Mouse (Mus musculus) CD8-positive naive resting alpha-beta T cell, adult 2 months (primary cell): ENCODE results near the gene Gm8369.
A peak's percentile ranks its signal among the peaks of the same experiment; 100 is the strongest.
"Not testable (repeated sequence)": the region's sequence is repeated elsewhere in the genome, so short reads cannot be mapped to it uniquely, and the experiment has no call there.

Experiments used
- DNase-seq, 2 experiments: peaks; one replicate each; pipeline ENCODE4 v3.0.0; 2022; ENCODE audit warnings: low read depth in 2 of 2, low spot score in 2 of 2

The Gm8369 gene

GRCm38 (mm10) chr19:11485746-11486145 is at the start of gene Gm8369:
Gm8369 (plus strand) TSS chr19:11485938.
- peak in 1 of 2 experiments; percentile 51 for DNase-seq

GRCm38 (mm10) chr19:11443338-11443737 is 42.4 kb upstream of the Gm8369 start, which contains the start of gene Ms4a4b:
Ms4a4b (plus strand) TSS chr19:11443553.
- no peak for DNase-seq

- DNase-seq = no peak
Measured at GRCm38 (mm10) chr19:11443964-11444363, 41.8 kb upstream of the Gm8369 start.

GRCm38 (mm10) chr19:11447238-11447637 is 38.5 kb upstream of the Gm8369 start:
- DNase-seq = no peak

- not testable (repeated sequence) for DNase-seq
Measured at GRCm38 (mm10) chr19:11459041-11459440, 26.7 kb upstream of the Gm8369 start.

GRCm38 (mm10) chr19:11464795-11465194 is 20.9 kb upstream of the Gm8369 start:
- not testable (repeated sequence) for DNase-seq

- no peak for DNase-seq
Measured at GRCm38 (mm10) chr19:11466471-11466870, 19.3 kb upstream of the Gm8369 start.

- DNase-seq = not testable (repeated sequence)
Measured at GRCm38 (mm10) chr19:11468361-11468760, 17.4 kb upstream of the Gm8369 start.

- not testable (repeated sequence) for DNase-seq
Measured at GRCm38 (mm10) chr19:11469215-11469614, 16.5 kb upstream of the Gm8369 start, which contains the start of gene Ms4a6c. Ms4a6c (plus strand) TSS chr19:11469366.

- DNase-seq = no peak
Measured at GRCm38 (mm10) chr19:11479714-11480113, 6.0 kb upstream of the Gm8369 start.

GRCm38 (mm10) chr19:11482684-11483083 is 3.1 kb upstream of the Gm8369 start:
- no peak for DNase-seq

- DNase-seq = no peak
Measured at GRCm38 (mm10) chr19:11483941-11484340, 1.8 kb upstream of the Gm8369 start.

GRCm38 (mm10) chr19:11484388-11484787 is 1.4 kb upstream of the Gm8369 start:
- no peak for DNase-seq

- no peak for DNase-seq
Measured at GRCm38 (mm10) chr19:11485266-11485665, 472 bp upstream of the Gm8369 start.

- DNase-seq = no peak
Measured at GRCm38 (mm10) chr19:11486599-11486998, 861 bp downstream of the Gm8369 start.

GRCm38 (mm10) chr19:11491406-11492189 is 5.9 kb downstream of the Gm8369 start:
- DNase-seq = no peak

GRCm38 (mm10) chr19:11492671-11493070 is 6.9 kb downstream of the Gm8369 start:
- no peak for DNase-seq

- no peak for DNase-seq
Measured at GRCm38 (mm10) chr19:11494519-11494918, 8.8 kb downstream of the Gm8369 start.

GRCm38 (mm10) chr19:11496361-11496760 is 10.6 kb downstream of the Gm8369 start:
- no peak for DNase-seq

GRCm38 (mm10) chr19:11497300-11497699 is 11.6 kb downstream of the Gm8369 start:
- DNase-seq = not testable (repeated sequence)

- no peak for DNase-seq
Measured at GRCm38 (mm10) chr19:11500796-11501195, 15.1 kb downstream of the Gm8369 start.

- DNase-seq = no peak
Measured at GRCm38 (mm10) chr19:11501326-11501725, 15.6 kb downstream of the Gm8369 start.

- DNase-seq = no peak
Measured at GRCm38 (mm10) chr19:11504857-11505256, 19.1 kb downstream of the Gm8369 start.
